ENCODE assay signal across 23 mouse cellular contexts in genomic region chr9:65410378-65410777, GRCm38 (mm10). TPM values are rescaled to one million over a fixed set of nuclear protein-coding genes. Genes with fewer than 3 reads are reported as not detected.
"Had no signal": no experiment of that assay in that cellular context is flagged by ENCODE, and none has a peak within 500 bp of the region (broad histone marks: within the 10 kb centered on the region; RNA-seq: fewer than 3 reads in every experiment).

No protein-coding gene starts in this region.

- H3K9me3 ChIP-seq: liver, embryonic 12.5 days; lung, embryonic 15.5 days; midbrain, embryonic 10.5 days; midbrain, embryonic 12.5 days; neural tube, embryonic 13.5 days; neural tube, embryonic 15.5 days; stomach, embryonic 15.5 days had no signal

- H3K4me1 ChIP-seq: liver, embryonic 12.5 days; lung, embryonic 15.5 days; midbrain, embryonic 10.5 days; midbrain, embryonic 12.5 days; neural tube, embryonic 13.5 days; neural tube, embryonic 15.5 days; stomach, embryonic 15.5 days had no signal

- H3K27ac ChIP-seq: liver, embryonic 12.5 days; liver, embryonic 14.5 days; lung, embryonic 15.5 days; midbrain, embryonic 10.5 days; midbrain, embryonic 12.5 days; neural tube, embryonic 13.5 days; neural tube, embryonic 15.5 days; stomach, embryonic 15.5 days; stomach, postnatal 0 days had no signal

- H3K4me2 ChIP-seq: liver, embryonic 12.5 days; lung, embryonic 15.5 days; midbrain, embryonic 12.5 days; neural tube, embryonic 13.5 days; neural tube, embryonic 15.5 days; stomach, embryonic 15.5 days had no signal

- H3K4me3 ChIP-seq: liver, embryonic 12.5 days; lung, embryonic 15.5 days; midbrain, embryonic 10.5 days; midbrain, embryonic 12.5 days; myocyte; neural tube, embryonic 13.5 days; neural tube, embryonic 15.5 days; stomach, embryonic 15.5 days had no signal

- H3K27me3 ChIP-seq: lung, embryonic 15.5 days; midbrain, embryonic 12.5 days; neural tube, embryonic 13.5 days; neural tube, embryonic 15.5 days; stomach, embryonic 15.5 days had no signal

- H3K9ac ChIP-seq: liver, embryonic 12.5 days; liver, embryonic 14.5 days; lung, embryonic 15.5 days; midbrain, embryonic 12.5 days; neural tube, embryonic 13.5 days; neural tube, embryonic 15.5 days; stomach, embryonic 15.5 days had no signal

- DNase-seq: midbrain, embryonic 14.5 days; retina, postnatal 1 day; right cerebral cortex, adult 18-20 months; right cerebral cortex, postnatal 25 days; right cerebral cortex, postnatal 4 days; thymus, adult 18-20 months; thymus, postnatal 14 days; thymus, postnatal 36 days had no signal

- ATAC-seq: liver, embryonic 12.5 days; midbrain, embryonic 16.5 days had no signal

- H3K36me3 ChIP-seq: liver, embryonic 12.5 days; midbrain, embryonic 10.5 days; midbrain, embryonic 12.5 days; neural tube, embryonic 13.5 days; neural tube, embryonic 15.5 days; stomach, embryonic 15.5 days had no signal

RNA-seq across cellular contexts. Expression of gene Slc51b, which starts 12.4 kb away (rescaled TPM):
- polyA plus RNA-seq: liver, embryonic 12.5 days; lung, embryonic 15.5 days; midbrain, embryonic 10.5 days; midbrain, embryonic 12.5 days; midbrain, embryonic 14.5 days; midbrain, embryonic 16.5 days; myocyte; neural tube, embryonic 11.5 days; neural tube, embryonic 13.5 days; neural tube, embryonic 15.5 days; spleen, adult 2 months; stomach, postnatal 0 days; testis, adult 2 months had no signal

RNA-seq across cellular contexts. Expression of gene Ubap1l, which starts 49.5 kb away (rescaled TPM):
- polyA plus RNA-seq: liver, embryonic 12.5 days; liver, embryonic 16.5 days; stomach, postnatal 0 days had no signal
